Mouse (Mus musculus) cerebellum, adult 18-20 months (tissue): Measurements from ENCODE around the gene Tbc1d16.

ENCODE experiments used
- DNase-seq, 2 experiments: peaks; one replicate each; pipeline ENCODE4 v3.0.0; 2021

The Tbc1d16 gene

GRCm38 (mm10) chr11:119236354-119236753 is 8.1 kb upstream of the Tbc1d16 start:
- no peak for DNase-seq

- peak; percentile 52 to 58 for DNase-seq
Measured at GRCm38 (mm10) chr11:119235596-119235995, 7.3 kb upstream of the Tbc1d16 start.

DNA sequence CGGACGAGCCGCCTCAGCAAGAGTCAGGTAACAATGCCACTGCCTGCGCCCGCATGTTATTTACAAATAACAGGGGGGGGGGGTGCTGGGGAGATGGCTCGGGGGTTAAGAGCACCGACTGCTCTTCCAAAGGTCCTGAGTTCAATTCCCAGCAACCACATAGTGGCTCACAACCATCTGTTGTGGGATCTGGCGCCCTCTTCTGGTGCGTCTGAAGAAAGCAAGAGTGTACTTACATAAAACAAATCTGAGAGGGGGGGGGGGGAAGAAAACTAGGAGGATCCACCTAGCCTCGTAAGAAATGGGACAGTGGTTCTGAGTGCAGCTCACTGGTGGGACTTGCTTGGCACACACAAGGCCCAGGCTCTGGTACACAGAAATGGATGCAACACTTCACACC is 6.5 kb upstream of the Tbc1d16 start:
- no peak for DNase-seq

DNA sequence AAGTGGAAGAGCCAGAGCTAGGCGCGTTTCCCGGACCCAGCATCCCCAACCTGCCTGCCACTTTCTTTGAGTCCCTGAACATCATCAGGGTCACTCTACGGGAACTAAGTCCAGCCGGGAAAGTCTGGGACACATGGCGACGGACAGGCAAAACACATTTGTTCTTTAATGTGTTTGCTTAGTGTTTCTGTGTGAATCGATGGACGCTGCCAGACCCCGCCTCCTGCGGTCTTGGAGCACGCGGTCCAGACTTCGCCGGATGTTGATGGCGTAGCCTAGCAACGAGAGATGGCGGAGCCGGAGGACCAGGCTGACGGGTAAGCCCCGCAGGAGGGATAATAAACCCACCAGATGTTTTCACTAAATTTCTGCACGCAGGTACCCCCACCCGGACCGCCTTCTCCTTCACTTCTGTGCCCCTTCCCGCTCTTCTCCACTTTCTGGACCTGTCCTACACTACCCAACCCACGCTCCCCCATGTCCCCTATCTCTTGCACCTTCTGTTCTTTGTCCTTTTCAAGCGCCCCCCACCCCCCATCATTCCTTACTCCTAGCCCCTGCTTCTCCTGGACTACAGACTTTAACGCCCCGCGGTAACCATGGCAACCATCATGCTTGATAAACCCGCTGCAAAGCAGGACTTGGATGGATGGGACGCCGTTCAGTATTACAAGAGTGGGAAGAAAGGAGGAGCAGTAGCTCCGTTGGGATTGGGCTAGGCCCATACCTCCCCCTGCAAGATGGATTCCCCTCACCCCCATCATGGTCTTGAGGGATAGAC is 737 bp upstream of the Tbc1d16 start:
- DNase-seq = peak; percentile 51 to 54

GRCm38 (mm10) chr11:119227591-119227990 is 708 bp downstream of the Tbc1d16 start:
- DNase-seq = peak; percentile 41 to 46

- no peak for DNase-seq
Measured at GRCm38 (mm10) chr11:119225634-119226033, 2.7 kb downstream of the Tbc1d16 start.

GRCm38 (mm10) chr11:119224926-119225325 is 3.4 kb downstream of the Tbc1d16 start:
- no peak for DNase-seq

DNA sequence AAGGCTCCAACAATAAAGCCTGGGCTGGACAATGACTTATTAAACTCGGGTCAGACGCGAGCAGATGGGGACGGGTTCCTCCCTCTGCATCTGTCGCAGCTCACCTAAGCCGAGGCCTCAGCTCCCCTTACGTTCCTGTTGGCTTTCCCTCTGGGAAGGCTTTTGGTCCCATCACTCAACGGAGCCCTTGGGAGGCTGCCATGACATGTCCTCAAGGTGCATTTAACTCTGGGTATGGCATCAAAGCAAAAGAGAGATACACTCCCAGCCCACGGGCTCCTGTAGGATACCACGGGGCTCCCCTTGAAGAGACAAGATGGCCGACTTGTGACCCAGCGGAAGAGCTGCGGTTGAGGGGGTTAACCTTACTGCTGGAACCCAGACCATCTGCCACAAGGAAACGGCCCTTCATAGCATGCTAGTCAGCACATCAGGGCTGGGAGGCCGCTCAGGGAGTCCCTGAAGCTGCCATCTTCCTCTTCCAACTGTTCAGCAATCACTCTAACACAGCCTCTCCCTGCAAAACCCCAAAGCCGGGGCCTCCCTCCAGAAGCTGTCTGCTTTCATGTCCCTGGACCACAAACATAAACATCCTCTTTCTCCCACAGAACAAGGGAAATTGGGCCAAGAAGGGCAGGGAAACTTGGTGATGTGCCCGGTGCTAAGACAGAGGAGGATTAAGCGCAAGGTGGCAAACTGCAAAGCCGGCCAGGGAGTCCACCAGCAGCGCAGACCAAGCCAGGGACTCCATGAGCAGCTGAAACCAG is 5.0 kb downstream of the Tbc1d16 start:
- peak; percentile 46 to 49 for DNase-seq

- no peak for DNase-seq
Measured at GRCm38 (mm10) chr11:119221812-119222510, 6.3 kb downstream of the Tbc1d16 start.

DNA sequence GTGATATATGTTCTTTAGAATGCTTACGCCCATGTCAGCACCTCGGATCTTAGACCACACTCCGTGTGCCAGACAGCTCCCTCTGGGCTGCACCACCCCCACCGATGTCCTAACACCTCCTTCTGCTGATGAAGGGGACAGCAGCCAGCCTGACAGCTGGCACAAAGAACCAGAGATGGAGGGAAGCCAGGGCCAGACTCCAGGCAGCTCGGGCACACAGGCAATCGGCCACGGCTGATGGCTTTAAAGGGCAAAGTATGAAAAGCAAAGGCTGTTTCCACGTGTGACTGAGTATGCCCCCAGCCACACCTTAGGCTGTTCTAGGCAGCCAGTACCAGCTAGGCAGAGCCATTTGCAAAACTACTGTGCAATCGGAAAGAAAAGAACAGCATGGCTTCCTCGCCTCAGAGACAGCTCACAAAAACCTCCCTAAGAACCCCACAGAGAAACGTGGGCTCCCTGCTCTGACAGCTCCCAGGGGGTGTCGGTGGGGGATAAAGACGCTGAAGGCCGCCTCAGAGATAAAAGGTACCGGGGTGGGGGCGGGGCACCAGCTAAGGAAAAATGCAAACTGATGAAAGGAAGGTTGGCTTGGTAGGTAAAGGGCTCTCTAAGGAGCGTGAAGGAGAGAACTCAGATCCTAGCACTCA is 8.4 kb downstream of the Tbc1d16 start:
- peak; percentile 91 to 93 for DNase-seq

GRCm38 (mm10) chr11:119217861-119218260 is 10.4 kb downstream of the Tbc1d16 start:
- DNase-seq = no peak

DNA sequence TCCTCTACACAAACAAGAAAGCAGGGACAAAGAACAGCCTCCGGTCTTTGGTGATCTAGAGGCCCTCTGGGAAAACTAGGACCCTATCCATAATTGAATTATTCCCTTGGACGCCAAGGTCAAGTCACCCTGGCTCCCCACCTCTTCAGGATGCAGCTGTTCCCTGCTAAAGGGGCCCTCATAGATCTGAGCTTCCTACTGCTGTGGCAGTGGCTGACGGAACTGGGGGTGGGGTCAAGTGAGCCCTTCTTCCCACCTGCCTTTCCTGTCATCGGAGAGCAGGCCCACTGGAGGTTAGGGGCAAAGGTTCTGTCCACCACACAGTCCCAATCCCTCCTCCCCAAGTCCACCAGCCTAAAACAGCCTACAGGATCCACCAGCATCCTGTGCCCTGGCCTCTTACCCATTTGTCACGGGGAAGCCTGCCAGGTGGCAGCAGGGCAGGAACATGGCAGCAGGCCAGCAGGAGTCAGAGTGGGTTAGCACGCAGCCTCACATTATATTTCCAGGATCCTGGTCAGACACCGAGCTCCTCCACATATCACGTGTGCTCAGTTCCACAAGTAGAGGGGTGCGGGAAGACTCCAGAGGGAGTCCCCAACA is 12.3 kb downstream of the Tbc1d16 start:
- peak; percentile 94 to 96 for DNase-seq

DNA sequence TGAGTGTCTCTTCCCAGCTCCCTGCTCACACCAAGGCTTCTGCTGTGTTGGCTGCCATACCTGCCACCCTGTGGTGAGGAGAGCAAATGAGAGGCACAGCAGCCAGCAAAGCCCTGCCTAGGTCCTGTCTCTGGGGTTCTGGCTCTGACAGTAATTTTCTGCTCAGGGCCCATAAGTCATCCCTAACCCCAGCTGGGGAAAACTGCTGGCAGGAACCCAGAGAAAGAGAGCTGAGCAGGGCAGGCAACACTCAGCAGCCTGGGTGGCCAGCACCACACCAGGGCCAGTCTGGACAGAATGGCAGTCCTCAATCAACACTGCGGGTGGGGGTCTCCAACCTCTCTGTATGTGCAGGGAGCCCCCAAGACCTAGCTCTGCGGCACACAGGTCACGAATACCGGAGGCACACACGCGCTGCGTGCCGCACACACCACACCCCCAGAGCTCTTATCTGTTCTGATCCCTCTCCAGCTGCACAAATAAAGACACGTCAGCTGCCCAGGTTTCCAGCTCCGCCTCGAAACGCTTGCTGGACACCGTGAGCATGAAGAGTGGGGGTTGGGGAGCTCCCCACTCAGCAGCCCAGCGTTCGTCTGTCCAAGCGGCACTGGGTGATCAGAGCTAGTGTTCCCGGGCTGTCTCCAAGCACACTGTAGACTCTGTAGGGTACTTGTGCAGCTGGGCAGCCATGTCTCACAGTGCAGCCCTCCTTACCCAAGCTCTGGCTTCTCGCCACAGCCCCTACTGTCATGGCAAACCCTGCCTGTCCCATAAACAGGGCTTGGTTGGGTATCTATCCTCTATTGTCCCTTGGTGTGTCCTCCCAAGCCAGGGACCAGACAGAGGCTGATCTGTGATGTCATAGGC is 13.0 kb downstream of the Tbc1d16 start:
- peak; percentile 60 to 70 for DNase-seq

DNA sequence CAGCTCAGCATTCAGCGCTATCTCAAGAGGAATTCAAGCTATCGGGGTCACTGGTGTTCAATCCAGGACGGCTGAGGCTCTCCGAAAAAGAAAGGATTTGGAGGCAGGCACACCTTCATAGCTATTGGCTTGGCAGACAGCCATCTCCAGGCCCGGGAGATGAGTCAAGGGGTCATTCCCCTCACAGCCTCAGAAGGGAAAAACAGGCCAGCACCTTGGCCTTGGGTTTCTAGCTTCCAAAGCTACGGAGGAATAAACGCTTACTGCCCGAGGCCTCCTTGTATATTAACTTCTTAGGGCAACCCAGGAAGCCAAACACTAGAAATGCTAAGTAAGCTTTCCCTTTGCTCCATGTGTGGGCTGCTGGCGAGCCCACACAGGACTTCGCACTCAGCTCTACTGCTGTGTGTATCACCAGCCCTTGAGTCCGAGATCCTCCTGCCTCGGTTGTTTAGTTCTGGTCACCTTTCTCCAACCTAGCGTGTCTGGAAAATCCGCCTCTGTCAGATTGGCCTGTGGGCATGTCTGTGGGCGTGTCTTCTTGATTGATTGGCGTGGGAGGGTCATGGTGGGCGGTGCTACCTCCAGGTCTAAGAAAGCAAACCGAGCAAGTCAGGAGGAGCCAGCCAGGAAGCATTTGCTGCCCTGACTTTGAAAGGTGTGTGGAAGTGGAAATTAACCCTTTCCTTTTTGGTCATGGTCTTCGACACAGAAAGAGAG is 15.0 kb downstream of the Tbc1d16 start:
- DNase-seq = peak in 1 of 2 experiments; percentile 29

DNA sequence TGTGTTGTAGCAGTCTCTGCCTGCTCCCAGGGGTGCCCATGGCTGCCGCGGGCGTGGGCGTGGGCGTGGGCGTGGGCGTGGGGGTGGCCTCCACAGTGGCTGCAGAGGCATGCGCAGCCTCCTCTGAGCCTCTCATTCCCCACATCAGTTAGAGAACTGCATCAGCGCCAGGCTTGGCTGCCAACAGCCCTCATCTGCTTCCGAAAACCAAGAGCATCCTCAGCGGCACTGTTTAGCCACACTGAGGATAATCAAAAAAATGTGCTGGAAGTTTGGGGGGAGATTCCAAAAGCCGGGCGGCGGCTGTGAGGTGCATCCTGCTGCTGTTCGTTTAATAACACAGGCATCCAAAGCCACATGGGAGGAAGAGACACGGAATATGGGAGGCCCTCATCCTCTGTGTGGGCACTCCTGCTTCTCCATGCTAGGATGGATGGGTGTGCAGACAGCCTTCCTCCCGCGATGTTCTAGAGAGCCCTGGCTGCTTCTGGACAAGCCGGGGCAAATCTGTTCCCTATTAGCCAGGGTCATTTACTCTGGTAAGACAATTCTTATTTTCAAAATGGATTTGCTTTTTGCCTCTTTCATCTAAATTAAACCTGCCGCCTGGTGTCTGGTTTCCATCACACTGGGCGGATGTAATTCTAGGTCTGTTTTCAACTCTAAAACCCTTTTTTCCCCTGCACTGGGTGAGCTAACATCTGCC is 16.5 kb downstream of the Tbc1d16 start:
- DNase-seq = no peak

DNA sequence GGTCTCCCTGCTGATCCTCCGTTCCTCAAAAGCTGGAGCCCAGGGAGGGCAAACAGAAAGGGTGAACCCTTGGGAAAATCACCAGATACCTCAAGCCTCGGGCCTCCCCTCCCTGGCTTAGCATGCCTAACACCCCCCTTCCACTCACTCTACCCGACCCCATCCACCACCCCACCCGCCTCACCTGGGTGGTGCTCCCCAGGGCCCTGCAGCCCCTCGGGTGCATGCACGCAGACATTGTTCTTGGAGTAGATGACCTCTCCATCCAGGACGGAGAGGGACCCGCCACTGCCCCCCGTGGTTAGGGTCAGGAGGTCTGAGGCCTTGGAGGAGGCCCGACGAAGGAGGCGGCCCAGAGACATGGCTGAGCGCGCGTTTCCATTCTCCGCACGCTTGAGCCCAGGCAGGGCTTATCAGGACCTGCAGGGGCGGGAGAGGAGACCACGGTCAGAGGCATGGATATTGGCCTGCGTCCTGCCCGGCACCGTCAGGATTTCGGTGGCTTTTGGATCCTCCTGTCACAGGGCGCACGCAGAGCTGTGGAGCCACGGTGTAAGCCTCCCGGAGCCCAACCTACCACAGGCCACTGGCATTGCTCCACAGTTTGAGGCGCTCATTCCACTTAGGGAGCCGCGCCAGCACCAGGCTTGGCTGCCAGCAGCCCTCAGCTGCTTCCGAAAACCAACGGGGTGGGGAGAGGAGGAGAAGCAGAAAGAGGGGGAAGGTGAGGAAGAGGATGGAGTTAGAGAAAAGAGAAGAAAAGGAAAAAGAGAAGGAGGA is 17.8 kb downstream of the Tbc1d16 start:
- peak; percentile 93 to 95 for DNase-seq

DNA sequence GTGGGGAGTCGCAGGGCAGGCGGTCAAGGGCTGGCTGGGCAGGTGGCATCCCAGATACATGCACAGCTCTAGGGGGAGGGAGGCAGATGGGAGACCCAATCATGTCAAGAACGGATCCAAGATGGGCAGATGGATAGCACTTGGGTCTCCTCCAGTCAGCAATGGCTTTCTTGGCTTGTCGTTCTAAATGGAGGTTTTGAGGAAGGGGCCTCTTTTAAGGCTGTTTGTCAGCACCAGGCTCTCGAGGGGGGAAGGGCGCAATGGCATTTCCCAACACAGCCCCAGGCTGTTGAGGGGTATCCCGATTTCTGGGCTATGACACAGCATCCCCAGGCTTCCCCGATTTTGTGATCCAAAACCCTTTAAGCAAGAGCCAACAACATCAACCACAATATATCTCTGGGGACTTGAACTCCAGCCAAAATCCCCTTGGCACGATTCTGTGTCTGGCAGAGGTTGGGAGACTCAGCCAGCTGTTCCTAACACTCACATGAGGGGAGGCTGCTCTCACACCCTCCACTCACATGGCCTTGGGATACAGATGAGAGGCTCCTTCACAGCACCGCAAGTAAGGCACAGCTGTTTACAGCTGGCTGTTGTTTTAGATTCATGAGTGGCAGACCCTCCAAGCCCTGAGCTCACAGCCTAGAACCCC is 18.8 kb downstream of the Tbc1d16 start:
- peak; percentile 72 to 79 for DNase-seq

GRCm38 (mm10) chr11:119208870-119209370 is 19.4 kb downstream of the Tbc1d16 start:
- DNase-seq = peak in 1 of 2 experiments; percentile 54

DNA sequence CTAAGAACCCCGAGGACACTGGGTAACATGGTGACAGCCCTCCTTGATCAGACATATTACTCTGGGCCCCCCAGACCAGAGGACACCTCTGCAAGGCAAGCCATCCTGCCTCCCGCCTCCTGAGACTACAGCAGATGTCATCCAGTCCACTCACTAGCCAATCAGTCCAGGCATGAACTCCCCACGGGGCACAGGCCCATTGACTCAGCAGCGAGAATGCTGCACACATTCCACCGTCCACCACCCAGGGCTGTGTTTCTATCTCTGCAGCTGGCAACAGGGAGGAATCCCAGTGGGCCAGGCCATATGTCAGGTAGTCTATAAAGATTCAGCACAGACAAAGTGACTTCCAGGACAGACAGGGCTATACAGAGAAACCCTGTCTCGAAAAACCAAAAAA is 20.3 kb downstream of the Tbc1d16 start:
- DNase-seq = no peak
